Mouse (Mus musculus) MEL (cell line): ENCODE measurements around the gene Zfp677. TPM values are rescaled to one million over a fixed set of nuclear protein-coding genes. Genes with fewer than 3 reads are reported as not detected.
"Not testable (repeated sequence)": the region's sequence is repeated elsewhere in the genome, so short reads cannot be mapped to it uniquely, and the experiment has no call there.

Source experiments
- DNase-seq: peaks from one replicate; pipeline ENCODE4 v3.0.0; 2011; ENCODE audit warnings: low read depth, low spot score
- H3K27ac ChIP-seq: 2 replicates; pipeline ENCODE4 v1.5.1; 2012; ENCODE audit warnings: low read depth, mild to moderate bottlenecking, control low read depth, low read length, moderate library complexity; ENCODE audit not compliant: control insufficient read depth
- H3K27me3 ChIP-seq, 2 experiments: fragments of 150-350 bp in 1 of 2; sonication (generic) in 1 of 2; 2 replicates each; pipeline ENCODE4 v1.6.1; 2012; ENCODE audit warnings: low read length in 2 of 2, mild to moderate bottlenecking in 2 of 2, improper control_type of control experiment in 1 of 2, moderate library complexity in 1 of 2; ENCODE audit not compliant: insufficient read depth in 2 of 2, control insufficient read depth in 1 of 2
- H3K36me3 ChIP-seq, 2 experiments: 2 replicates each; pipeline ENCODE4 v1.6.1; 2012 to 2014; ENCODE audit warnings: low read length in 2 of 2, improper control_type of control experiment in 1 of 2, inconsistent platforms in 1 of 2, mild to moderate bottlenecking in 1 of 2; ENCODE audit not compliant: insufficient read depth in 2 of 2, control insufficient read depth in 1 of 2
- H3K4me1 ChIP-seq, 2 experiments: fragments of 150-350 bp in 1 of 2; sonication (generic) in 1 of 2; 2 replicates each; pipeline ENCODE4 v1.6.1; 2012; ENCODE audit warnings: low read length in 2 of 2, improper control_type of control experiment in 1 of 2, mild to moderate bottlenecking in 1 of 2; ENCODE audit not compliant: insufficient read depth in 2 of 2, control insufficient read depth in 1 of 2
- H3K4me3 ChIP-seq, 2 experiments: fragments of 150-350 bp in 1 of 2; sonication (generic) in 1 of 2; 2 replicates each; pipeline ENCODE4 v1.5.1; 2012; ENCODE audit warnings: low read depth in 2 of 2, low read length in 2 of 2, mild to moderate bottlenecking in 2 of 2, moderate library complexity in 2 of 2, control low read depth in 1 of 2, improper control_type of control experiment in 1 of 2; ENCODE audit not compliant: control insufficient read depth in 1 of 2, insufficient read depth in 1 of 2
- H3K79me2 ChIP-seq: 2 replicates; pipeline ENCODE4 v1.6.1; 2012; ENCODE audit warnings: mild to moderate bottlenecking, low read length, moderate library complexity; ENCODE audit not compliant: control insufficient read depth, poor library complexity, insufficient read depth
- H3K9ac ChIP-seq: 2 replicates; pipeline ENCODE4 v1.6.1; 2012; ENCODE audit warnings: low read depth, mild to moderate bottlenecking, control low read depth, low read length, moderate library complexity; ENCODE audit not compliant: control insufficient read depth, poor library complexity, severe bottlenecking
- H3K9me3 ChIP-seq: fragments of 150-350 bp; sonication (generic); replicated peaks from 2 replicates; pipeline ENCODE4 v1.6.1; 2012; ENCODE audit warnings: mild to moderate bottlenecking, low read length, improper control_type of control experiment, moderate library complexity; ENCODE audit not compliant: insufficient read depth
- CHD2 ChIP-seq: IDR thresholded peaks from 2 replicates; pipeline ENCODE4 v1.6.1; 2011; ENCODE audit warnings: low read length, improper control_type of control experiment
- E2F4 ChIP-seq: IDR thresholded peaks from 2 replicates; pipeline ENCODE4 v1.6.1; 2011; ENCODE audit warnings: low read depth, low read length, improper control_type of control experiment, borderline replicate concordance
- ELF1 ChIP-seq: IDR thresholded peaks from 2 replicates; pipeline ENCODE4 v1.6.1; 2014; ENCODE audit warnings: low read depth, mild to moderate bottlenecking, inconsistent platforms, low read length, improper control_type of control experiment, moderate library complexity
- EP300 ChIP-seq, 2 experiments: IDR thresholded peaks; 2 replicates each; pipeline ENCODE4 v1.6.1; 2011; ENCODE audit warnings: improper control_type of control experiment in 2 of 2, low read length in 2 of 2, low read depth in 1 of 2, mild to moderate bottlenecking in 1 of 2
- ETS1 ChIP-seq: IDR thresholded peaks from 2 replicates; pipeline ENCODE4 v1.6.1; 2012; ENCODE audit warnings: low read depth, mild to moderate bottlenecking, inconsistent platforms, low read length, improper control_type of control experiment, moderate library complexity
- GATA1 ChIP-seq: IDR thresholded peaks from 2 replicates; pipeline ENCODE4 v1.6.1; 2011; ENCODE audit warnings: low read depth, low read length, improper control_type of control experiment
- MAZ ChIP-seq: IDR thresholded peaks from 2 replicates; pipeline ENCODE4 v1.6.1; 2012; ENCODE audit warnings: low read depth, mild to moderate bottlenecking, inconsistent platforms, low read length, improper control_type of control experiment
- MEF2A ChIP-seq: IDR thresholded peaks from 2 replicates; pipeline ENCODE4 v1.6.1; 2014; ENCODE audit warnings: low read depth, mild to moderate bottlenecking, inconsistent platforms, low read length, improper control_type of control experiment; ENCODE audit not compliant: poor library complexity, insufficient replicate concordance, severe bottlenecking; ENCODE audit errors: extremely low read depth
- MXI1 ChIP-seq: IDR thresholded peaks from 2 replicates; pipeline ENCODE4 v1.6.1; 2011; ENCODE audit warnings: mild to moderate bottlenecking, low read depth, low read length, improper control_type of control experiment
- MYB ChIP-seq: IDR thresholded peaks from 2 replicates; pipeline ENCODE4 v1.6.1; 2011; ENCODE audit warnings: mild to moderate bottlenecking, low read depth, low read length, improper control_type of control experiment
- MYC ChIP-seq: IDR thresholded peaks from 2 replicates; pipeline ENCODE4 v1.6.1; 2011; ENCODE audit warnings: low read depth, mild to moderate bottlenecking, low read length, improper control_type of control experiment, moderate library complexity
- NELFE ChIP-seq: IDR thresholded peaks from 2 replicates; pipeline ENCODE4 v1.6.1; 2011; ENCODE audit warnings: low read depth, low read length, improper control_type of control experiment
- POLR2A ChIP-seq, 2 experiments: IDR thresholded peaks; 2 replicates each; pipeline ENCODE4 v1.6.1; 2011 to 2012; ENCODE audit warnings: low read length in 2 of 2, mild to moderate bottlenecking in 2 of 2, control low read depth in 1 of 2, improper control_type of control experiment in 1 of 2, low read depth in 1 of 2, moderate library complexity in 1 of 2; ENCODE audit not compliant: control insufficient read depth in 1 of 2, insufficient read depth in 1 of 2, poor library complexity in 1 of 2
- POLR2AphosphoS5 ChIP-seq: IDR thresholded peaks from 2 replicates; pipeline ENCODE4 v1.6.1; 2012; ENCODE audit warnings: low read depth, borderline replicate concordance, mild to moderate bottlenecking, inconsistent platforms, low read length, moderate library complexity, mixed read lengths
- RAD21 ChIP-seq: IDR thresholded peaks from 2 replicates; pipeline ENCODE4 v1.6.1; 2011; ENCODE audit warnings: mild to moderate bottlenecking, low read depth, low read length, improper control_type of control experiment
- RCOR1 ChIP-seq: IDR thresholded peaks from 2 replicates; pipeline ENCODE4 v1.6.1; 2012; ENCODE audit warnings: low read depth, mild to moderate bottlenecking, inconsistent platforms, low read length, improper control_type of control experiment
- SIN3A ChIP-seq: IDR thresholded peaks from 2 replicates; pipeline ENCODE4 v1.6.1; 2012; ENCODE audit warnings: low read length, improper control_type of control experiment, inconsistent platforms
- SMC3 ChIP-seq: IDR thresholded peaks from 2 replicates; pipeline ENCODE4 v1.6.1; 2011; ENCODE audit warnings: low read depth, low read length, improper control_type of control experiment
- TAL1 ChIP-seq: IDR thresholded peaks from 2 replicates; pipeline ENCODE4 v1.6.1; 2012; ENCODE audit warnings: mild to moderate bottlenecking, inconsistent platforms, low read length, moderate library complexity, mixed read lengths
- USF2 ChIP-seq, 2 experiments: IDR thresholded peaks; 2 replicates each; pipeline ENCODE4 v1.6.1; 2011 to 2012; ENCODE audit warnings: improper control_type of control experiment in 2 of 2, low read length in 2 of 2, borderline replicate concordance in 1 of 2, inconsistent platforms in 1 of 2, low read depth in 1 of 2, mild to moderate bottlenecking in 1 of 2; ENCODE audit not compliant: insufficient read depth in 1 of 2
- ZKSCAN1 ChIP-seq: IDR thresholded peaks from 2 replicates; pipeline ENCODE4 v1.6.1; 2012; ENCODE audit warnings: low read depth, mild to moderate bottlenecking, inconsistent platforms, low read length, improper control_type of control experiment, moderate library complexity
- polyA plus RNA-seq, 2 experiments: library from polyadenylated mRNA; stranded (reverse) in 1 of 2; unstranded in 1 of 2; fragments of >175 nt in 1 of 2; fragments of >200 nt in 1 of 2; gene quantifications; 2 replicates each; pipeline versions ENCODE4 v1.2.1 to v1.2.4; 2012; ENCODE audit warnings: low replicate concordance in 2 of 2, low read depth in 1 of 2; ENCODE audit not compliant: insufficient read length in 2 of 2, insufficient read depth in 1 of 2, missing spikeins in 1 of 2
- total RNA-seq: library from RNA; depleted of rRNA; stranded (reverse); fragments of 300-350 nt; gene quantifications from 2 replicates; pipeline ENCODE4 v1.2.3, GENCODE M21; 2012; rRNA removed

Gene Zfp677
- total RNA-seq, result not detected in 2 replicates
- not detected for polyA plus RNA-seq

DNA sequence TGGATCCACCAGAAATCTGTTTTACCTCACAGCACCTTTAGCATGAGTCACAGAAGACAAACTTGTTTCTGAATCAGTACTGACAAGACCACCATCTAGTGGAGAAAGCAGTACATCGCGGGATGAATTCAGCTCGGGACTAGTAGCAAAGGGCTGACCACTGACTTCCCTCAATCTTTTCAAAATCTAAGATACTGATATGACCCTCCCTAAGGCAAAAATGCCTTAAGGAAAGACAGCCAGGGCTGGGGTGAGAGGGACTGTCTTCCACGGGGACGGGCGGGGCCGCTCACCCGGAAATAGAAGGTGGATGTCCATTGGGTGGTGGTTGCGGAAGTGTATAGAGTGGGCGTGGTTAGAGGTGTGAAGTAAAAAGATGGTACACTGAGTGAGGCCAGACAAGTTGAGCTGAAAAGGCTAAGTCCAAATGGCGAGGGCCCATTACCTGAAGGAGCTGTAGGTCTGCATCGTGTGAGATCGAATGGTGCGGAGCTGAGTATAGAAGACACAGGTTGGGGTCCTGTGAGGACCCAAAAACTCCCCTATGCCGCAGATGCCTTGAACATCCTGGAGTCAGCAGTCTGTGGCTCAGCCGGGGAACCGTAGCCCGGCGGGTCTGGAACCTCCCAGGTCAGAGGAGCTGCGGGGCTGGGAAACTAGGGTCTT lies at the start of gene Zfp677:
Zfp677 (plus strand) TSS at position 358 of the 666 bp plus-strand sequence.
- Histone ChIP-seq H3K27me3 (peaks cover 0 to 2% of the 10 kb centered on the region in 2 experiments; a peak in 1 of 4 replicates), H3K27ac (no peak within 1 kb of the TSS), H3K9me3 (no peaks in the 10 kb centered on the region), H3K4me3 (no peak within 1 kb of the TSS), H3K79me2 (no peaks in the 10 kb centered on the region), H3K36me3 (no peaks in the 10 kb centered on the region), H3K4me1 (no peaks in the 10 kb centered on the region), H3K9ac (no peak within 1 kb of the TSS)
- no peak for TF ChIP-seq ETS1
- no peak for TF ChIP-seq GATA1
- no peak for TF ChIP-seq EP300 (IDR thresholded peaks at IDR 0.05; ENCODE audit: low read depth in 1 of 2, low read length in 2 of 2)
- TF ChIP-seq SMC3, result no peak
- no peak for TF ChIP-seq POLR2A (IDR thresholded peaks at IDR 0.05; ENCODE audit: control insufficient read depth in 1 of 2, insufficient read depth in 1 of 2, low read depth in 1 of 2, low read length in 2 of 2, poor library complexity in 1 of 2)
- no peak for DNase-seq

DNA sequence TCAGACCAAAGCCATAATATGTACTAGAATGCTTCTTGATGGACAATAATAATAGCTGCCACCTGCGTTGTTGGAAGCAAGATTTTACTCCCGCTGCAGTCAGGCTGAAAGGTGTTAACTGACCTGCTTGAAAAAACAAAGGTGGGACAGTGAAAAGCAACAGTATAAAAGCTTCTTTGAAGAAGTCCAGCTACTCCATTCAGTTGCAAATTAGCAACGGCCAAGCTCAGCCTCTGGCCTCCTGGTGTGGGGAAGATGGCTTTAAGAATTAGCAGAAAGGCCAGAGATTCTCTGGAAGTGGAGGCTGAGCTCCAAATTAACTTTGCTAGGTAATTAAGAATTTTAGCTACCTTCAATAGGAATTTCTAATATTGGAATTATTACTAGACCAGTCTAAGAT lies 15.5 kb upstream of the Zfp677 start:
- H3K9ac ChIP-seq, DNase-seq, H3K27me3 ChIP-seq, H3K9me3 ChIP-seq, H3K79me2 ChIP-seq, H3K4me3 ChIP-seq, H3K4me1 ChIP-seq, H3K36me3 ChIP-seq, H3K27ac ChIP-seq: not testable (repeated sequence)

DNA sequence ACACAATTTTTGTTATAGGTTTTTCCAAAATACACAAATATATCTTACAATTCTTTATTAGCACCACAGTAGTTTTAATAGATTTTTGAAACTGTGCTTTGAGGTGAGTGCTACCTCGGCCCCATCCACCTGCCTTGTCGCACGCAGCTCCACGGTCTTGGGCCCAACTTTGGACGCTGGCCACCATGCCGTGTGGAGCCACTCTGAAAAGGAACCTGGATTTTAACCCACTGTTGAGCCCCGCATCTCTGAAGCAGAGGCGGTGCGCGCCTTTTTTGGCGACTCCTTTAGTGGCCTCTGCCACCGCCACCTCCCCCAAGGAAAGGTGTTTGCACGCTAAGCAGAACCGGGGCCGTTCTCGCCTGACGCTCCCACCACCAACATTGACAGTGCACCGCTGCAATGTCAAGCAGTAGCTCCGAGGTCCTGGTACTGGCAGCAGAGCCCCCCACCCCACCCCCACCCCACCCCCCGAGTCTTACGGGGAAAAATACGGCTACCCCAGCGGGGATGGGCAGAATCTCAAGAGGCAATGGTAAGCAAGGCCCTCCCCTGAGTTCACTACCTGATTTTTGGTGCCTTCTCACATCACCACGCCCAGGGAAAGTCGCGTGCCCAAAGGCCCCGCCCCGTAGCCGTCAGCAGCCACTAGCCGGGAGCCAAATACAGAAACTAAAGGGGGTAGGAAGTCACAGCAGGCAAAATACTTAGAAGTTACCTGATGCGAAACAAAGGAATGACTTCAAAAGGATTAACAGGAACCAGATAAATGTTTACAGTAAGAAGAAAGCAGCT lies 13.4 kb upstream of the Zfp677 start:
- no peaks in the 10 kb centered on the region; a peak in 1 of 4 replicates for H3K27me3 ChIP-seq
- no peak for TF ChIP-seq GATA1
- TF ChIP-seq ZKSCAN1, result no peak
- no peak for TF ChIP-seq NELFE
- TF ChIP-seq MEF2A, result no peak
- TF ChIP-seq SMC3, result no peak
- no peak for TF ChIP-seq ELF1
- TF ChIP-seq RAD21, result no peak
- no peak for TF ChIP-seq E2F4
- TF ChIP-seq USF2 (IDR thresholded peaks at IDR 0.05; ENCODE audit: borderline replicate concordance in 1 of 2, insufficient read depth in 1 of 2, low read depth in 1 of 2, low read length in 2 of 2), result no peak
- no peak for TF ChIP-seq SIN3A
- no peak for TF ChIP-seq EP300 (IDR thresholded peaks at IDR 0.05; ENCODE audit: low read depth in 1 of 2, low read length in 2 of 2)
- no peak for TF ChIP-seq MAZ
- TF ChIP-seq CHD2, result no peak
- no peak for TF ChIP-seq POLR2A (IDR thresholded peaks at IDR 0.05; ENCODE audit: control insufficient read depth in 1 of 2, insufficient read depth in 1 of 2, low read depth in 1 of 2, low read length in 2 of 2, poor library complexity in 1 of 2)
- no peak for TF ChIP-seq TAL1
- TF ChIP-seq POLR2AphosphoS5, result no peak
- TF ChIP-seq MXI1, result no peak
- no peak for TF ChIP-seq MYB
- no peak for TF ChIP-seq MYC
- TF ChIP-seq RCOR1, result no peak
- H3K9ac ChIP-seq, result no peak overlapping the region
- no peaks in the 10 kb centered on the region for H3K79me2 ChIP-seq
- DNase-seq, result no peak
- H3K9me3 ChIP-seq, result no peaks in the 10 kb centered on the region
- H3K36me3 ChIP-seq, result no peaks in the 10 kb centered on the region
- H3K27ac ChIP-seq, result no peak overlapping the region
- H3K4me3 ChIP-seq, result no peak overlapping the region
- no peaks in the 10 kb centered on the region for H3K4me1 ChIP-seq
